Mouse (Mus musculus): ENCODE results near the gene Tmem231.

The Tmem231 gene

GRCm38 (mm10) chr8:111933348-111934076, at the start of gene Tmem231:
Gene Tmem231 (minus strand): TSS chr8:111933881.
- DNase-seq (ENCODE audit: inconsistent age in 2 of 2, low spot score in 1 of 2) = peak; percentile 92 to 96

- no peak for DNase-seq (ENCODE audit: inconsistent age in 2 of 2, low spot score in 1 of 2)
These were observed 48.4 kb upstream of the Tmem231 start for GRCm38 (mm10) chr8:111982116-111982515.

- DNase-seq (ENCODE audit: inconsistent age in 2 of 2, low spot score in 1 of 2) = no peak
These were observed 44.5 kb upstream of the Tmem231 start for GRCm38 (mm10) chr8:111978147-111978546.

DNA sequence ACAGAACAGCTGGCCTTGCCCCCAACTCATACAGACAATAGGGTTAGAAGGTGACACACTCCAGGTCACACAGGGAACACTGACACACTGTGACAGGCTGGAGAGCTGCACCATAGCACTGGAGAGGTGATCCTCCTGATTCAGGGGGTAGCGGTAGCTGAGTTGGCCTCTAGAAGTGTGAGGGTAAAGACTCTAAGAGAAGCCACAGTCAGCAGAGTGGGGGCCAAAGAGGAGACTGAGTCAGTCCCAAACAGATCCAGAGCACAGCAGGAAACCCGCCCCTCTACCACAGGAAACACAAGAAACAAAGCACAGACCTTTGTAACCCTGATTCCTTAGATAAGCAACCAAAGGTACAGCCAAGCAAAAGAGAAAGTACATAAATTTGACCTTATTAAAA, 42.6 kb upstream of the Tmem231 start:
- DNase-seq (ENCODE audit: inconsistent age in 2 of 2, low spot score in 1 of 2) = no peak

DNA sequence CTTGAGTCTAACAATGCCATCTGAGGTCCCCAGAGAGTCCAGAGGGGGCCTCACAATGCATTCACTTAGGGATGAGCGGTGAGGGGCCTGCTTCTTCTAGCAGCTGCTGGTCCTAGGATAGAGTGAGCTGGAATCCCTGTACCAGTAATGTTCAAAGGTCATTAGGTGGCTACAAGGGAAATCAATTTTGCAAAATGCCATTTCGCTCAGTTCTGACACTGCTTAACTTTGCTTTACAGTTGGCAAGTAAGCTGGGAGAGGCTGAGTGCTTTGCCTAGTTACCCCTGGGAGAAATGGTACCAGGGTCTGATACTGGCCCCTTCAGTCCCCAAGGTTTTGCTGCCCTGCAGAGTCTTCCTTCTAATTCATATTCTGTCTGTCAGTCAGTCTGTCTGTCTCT, 42.0 kb upstream of the Tmem231 start:
- DNase-seq (ENCODE audit: inconsistent age in 2 of 2, low spot score in 1 of 2) = no peak

GRCm38 (mm10) chr8:111974138-111974537, 40.5 kb upstream of the Tmem231 start:
- no peak for DNase-seq (ENCODE audit: inconsistent age in 2 of 2, low spot score in 1 of 2)

- DNase-seq (ENCODE audit: inconsistent age in 2 of 2, low spot score in 1 of 2) = no peak
These were observed 35.3 kb upstream of the Tmem231 start for GRCm38 (mm10) chr8:111968991-111969390.

- DNase-seq (ENCODE audit: inconsistent age in 2 of 2, low spot score in 1 of 2) = no peak
These were observed 34.9 kb upstream of the Tmem231 start for GRCm38 (mm10) chr8:111968541-111968940.

- no peak for DNase-seq (ENCODE audit: inconsistent age in 2 of 2, low spot score in 1 of 2)
These were observed 33.7 kb upstream of the Tmem231 start for GRCm38 (mm10) chr8:111967246-111967870.

- DNase-seq (ENCODE audit: inconsistent age in 2 of 2, low spot score in 1 of 2) = peak in 1 of 2 experiments; percentile 60
These were observed 31.3 kb upstream of the Tmem231 start for GRCm38 (mm10) chr8:111964849-111965561.

- no peak for DNase-seq (ENCODE audit: inconsistent age in 2 of 2, low spot score in 1 of 2)
These were observed 30.7 kb upstream of the Tmem231 start for GRCm38 (mm10) chr8:111964351-111964750.

- no peak for DNase-seq (ENCODE audit: inconsistent age in 2 of 2, low spot score in 1 of 2)
These were observed 29.9 kb upstream of the Tmem231 start for GRCm38 (mm10) chr8:111963546-111963945.

DNA sequence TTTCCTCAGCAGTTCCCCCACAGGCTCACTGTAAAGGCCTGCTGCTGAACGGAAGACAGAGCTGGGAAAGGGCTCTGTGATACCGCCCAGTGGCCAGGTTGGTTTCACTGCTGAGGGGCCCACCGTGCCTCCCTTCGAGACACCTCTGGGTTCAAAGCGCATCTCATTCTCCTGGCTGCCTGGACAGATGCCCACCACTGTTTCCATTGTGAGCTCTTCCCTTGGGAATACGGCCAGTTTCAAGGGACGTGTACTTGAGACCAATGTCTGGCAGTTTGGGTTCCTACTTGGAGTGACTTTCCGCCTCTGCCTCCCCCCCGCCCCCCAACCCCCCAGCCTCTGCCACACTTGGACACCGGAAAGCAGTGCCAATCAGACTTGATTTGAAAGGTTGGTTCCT, 29.4 kb upstream of the Tmem231 start:
- no peak for DNase-seq (ENCODE audit: inconsistent age in 2 of 2, low spot score in 1 of 2)

DNA sequence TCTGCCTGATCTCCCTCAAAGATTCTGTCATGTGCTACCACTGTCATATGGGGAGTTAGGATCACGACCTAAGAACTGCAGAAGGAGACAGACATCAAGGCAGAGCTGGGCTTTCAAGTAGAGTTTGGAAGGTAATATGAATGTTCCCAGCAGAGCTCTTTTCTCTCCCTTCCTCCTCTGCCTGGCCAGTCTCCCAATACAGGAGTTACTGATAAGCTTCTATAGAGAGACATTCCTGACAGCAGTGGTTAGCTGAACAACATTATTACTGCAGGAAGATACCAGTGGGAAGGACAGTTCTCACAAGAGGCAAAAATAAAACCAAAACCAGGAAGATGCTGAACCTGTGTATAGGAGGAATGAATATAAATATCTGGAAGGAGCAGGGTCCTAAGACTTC, 28.9 kb upstream of the Tmem231 start:
- DNase-seq (ENCODE audit: inconsistent age in 2 of 2, low spot score in 1 of 2) = no peak

DNA sequence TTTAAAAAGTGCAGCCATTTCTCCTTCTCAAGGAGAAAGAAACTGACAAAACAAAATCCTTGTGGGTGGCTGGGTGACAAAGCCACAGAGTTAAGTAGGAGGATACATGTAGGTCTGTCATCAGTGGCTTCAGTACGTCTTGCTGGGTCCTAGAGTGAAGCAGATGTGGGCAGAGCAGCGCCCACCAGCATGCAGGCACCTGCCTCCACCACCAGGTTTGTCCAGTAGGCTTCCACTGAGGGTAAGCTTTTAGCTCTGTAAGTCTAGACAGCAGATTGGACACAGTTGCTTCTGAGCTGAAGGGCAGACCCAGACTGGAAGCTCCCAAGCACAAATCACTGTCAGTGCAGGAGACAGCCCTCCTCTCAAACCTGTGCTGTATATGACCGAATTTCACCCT, 27.6 kb upstream of the Tmem231 start:
- DNase-seq (ENCODE audit: inconsistent age in 2 of 2, low spot score in 1 of 2) = no peak

- no peak for DNase-seq (ENCODE audit: inconsistent age in 2 of 2, low spot score in 1 of 2)
These were observed 27.1 kb upstream of the Tmem231 start for GRCm38 (mm10) chr8:111960591-111961321.

- DNase-seq (ENCODE audit: inconsistent age in 2 of 2, low spot score in 1 of 2) = no peak
These were observed 23.6 kb upstream of the Tmem231 start for GRCm38 (mm10) chr8:111957231-111957630.

GRCm38 (mm10) chr8:111955879-111956278, 22.2 kb upstream of the Tmem231 start:
- no peak for DNase-seq (ENCODE audit: inconsistent age in 2 of 2, low spot score in 1 of 2)

GRCm38 (mm10) chr8:111954844-111955594, 21.3 kb upstream of the Tmem231 start:
- no peak for DNase-seq (ENCODE audit: inconsistent age in 2 of 2, low spot score in 1 of 2)

GRCm38 (mm10) chr8:111951936-111952335, 18.3 kb upstream of the Tmem231 start:
- no peak for DNase-seq (ENCODE audit: inconsistent age in 2 of 2, low spot score in 1 of 2)

DNA sequence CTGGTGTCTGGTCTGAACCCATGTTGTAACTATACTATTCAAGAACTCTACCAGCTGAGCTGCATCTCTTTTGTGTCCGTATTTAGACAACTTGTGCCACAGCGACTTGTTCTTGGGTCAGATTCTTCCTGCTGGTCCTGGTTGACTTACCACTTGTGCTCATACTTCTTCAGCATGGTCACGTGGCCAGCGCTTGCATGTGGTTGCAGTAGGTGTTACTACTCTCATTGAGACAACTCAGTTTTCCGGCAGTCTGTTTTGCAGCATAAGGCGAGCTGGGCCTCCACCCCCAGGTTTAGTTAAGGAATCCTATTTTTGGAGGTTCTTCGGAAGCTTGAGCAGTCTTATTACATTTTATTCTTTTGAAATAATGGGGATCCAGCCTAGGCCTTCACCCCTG, 17.6 kb upstream of the Tmem231 start:
- no peak for DNase-seq (ENCODE audit: inconsistent age in 2 of 2, low spot score in 1 of 2)
